Mouse (Mus musculus) lung, postnatal 14 days (tissue): ENCODE results near the gene Arnt.
"Not testable (repeated sequence)": the region's sequence is repeated elsewhere in the genome, so short reads cannot be mapped to it uniquely, and the experiment has no call there.

ENCODE experiments used
- DNase-seq: peaks from one replicate; pipeline ENCODE4 v3.0.0; 2021

Arnt gene

GRCm38 (mm10) chr3:95434136-95434982, at the start of gene Arnt:
TSS of gene Arnt (plus strand) at chr3:95434388.
- peak; percentile 90 for DNase-seq

GRCm38 (mm10) chr3:95385401-95386075, 48.6 kb upstream of the Arnt start:
- no peak for DNase-seq

DNA sequence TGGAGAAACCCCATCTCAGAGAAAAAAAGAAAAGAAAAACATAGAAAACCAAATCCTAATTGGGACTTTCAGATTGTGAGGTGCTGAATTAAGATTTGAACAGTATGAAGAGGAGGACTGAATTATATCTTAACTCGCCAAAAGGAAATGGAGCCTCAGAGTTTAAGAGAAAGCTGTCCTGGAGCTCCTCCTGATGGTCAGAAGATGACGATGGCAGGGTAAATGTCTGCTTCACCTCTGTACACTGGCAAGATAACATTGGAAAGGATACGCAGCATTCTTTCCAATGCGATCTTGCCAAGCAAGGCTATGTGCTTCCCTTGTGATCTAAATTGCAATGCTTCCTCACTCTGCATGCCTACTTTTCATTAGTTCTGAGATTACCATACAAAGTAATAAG, 39.8 kb upstream of the Arnt start:
- peak; percentile 8 for DNase-seq

DNA sequence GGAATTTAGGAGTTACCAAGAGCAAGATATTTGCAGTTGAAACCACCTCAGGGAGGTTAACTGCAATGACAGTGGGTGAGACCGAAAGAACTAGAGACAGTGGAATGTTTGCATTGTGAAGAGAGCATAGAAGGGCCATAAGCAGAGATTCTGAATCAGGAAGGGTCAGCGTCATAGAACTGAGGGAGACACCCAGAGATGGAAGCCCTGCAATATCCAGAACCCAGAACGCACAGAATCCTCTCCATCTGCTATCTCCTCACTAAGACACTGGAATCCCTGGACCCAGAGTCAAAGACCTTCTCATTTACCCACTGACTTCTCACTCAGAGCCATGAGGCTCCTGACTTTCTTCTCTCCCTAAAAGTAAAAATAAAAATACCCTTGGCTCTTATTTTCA, 31.4 kb upstream of the Arnt start, which contains the start of gene 4930558C23Rik:
4930558C23Rik (minus strand) TSS at position 101 of the 400 bp plus-strand sequence.
- DNase-seq, result no peak

- no peak for DNase-seq
Observed at GRCm38 (mm10) chr3:95407728-95408127, 26.5 kb upstream of the Arnt start.

DNA sequence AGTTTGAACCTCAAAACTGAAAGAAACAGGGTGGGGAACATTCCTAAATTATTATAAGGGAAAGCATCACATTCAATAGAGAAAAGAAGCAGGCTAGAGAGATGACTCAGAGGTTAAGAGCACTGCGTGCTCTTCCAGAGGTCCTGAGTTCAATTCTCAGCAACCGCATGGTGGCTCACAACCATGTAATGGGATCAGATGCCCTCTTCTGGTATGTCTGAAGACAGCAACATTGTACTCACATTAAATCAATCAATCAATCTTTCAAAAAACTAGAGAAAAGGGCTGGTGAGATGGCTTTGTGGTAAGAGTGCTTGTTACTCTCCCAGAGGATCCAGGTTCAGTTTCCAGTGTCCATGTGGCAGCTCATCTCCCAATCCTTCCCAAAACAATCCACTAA, 25.3 kb upstream of the Arnt start:
- no peak for DNase-seq

DNA sequence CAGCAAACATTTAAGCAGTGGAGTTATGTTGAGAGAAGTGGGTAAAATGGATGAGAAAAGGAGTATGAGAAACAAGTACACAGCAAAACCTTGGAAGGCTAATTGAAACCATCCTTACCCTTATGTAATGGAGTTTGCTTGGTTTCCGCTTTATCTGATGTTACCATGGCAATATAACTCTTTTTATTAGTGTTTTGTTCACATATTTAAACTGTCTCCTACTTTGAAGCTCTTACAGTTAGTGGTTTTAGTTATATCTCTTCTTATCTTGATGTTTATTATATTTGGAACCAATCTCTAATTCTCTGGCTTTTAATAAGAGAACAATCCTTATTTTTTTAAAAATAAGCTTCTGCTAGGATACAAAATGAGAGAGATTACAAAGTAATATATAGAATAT, 21.9 kb upstream of the Arnt start:
- no peak for DNase-seq

DNA sequence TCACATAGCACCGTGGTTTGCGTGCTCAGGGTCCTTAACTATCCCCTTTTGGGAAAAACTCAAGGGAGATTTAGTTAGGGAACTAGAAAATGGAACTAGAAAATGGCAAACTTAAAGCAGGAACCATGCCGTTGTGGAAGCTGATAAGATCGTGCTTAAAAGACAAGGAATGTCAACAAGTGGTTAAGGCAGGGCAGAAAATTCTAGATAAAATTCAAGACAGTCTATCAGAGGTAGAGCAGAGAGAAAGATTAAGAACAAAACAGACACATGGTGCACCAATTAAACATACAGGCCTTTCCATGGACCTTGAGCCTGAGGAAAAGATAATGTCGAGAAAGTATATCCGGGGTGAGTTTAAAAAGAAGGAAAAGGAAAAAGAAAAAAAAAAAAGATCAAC, 16.3 kb upstream of the Arnt start:
- no peak for DNase-seq

DNA sequence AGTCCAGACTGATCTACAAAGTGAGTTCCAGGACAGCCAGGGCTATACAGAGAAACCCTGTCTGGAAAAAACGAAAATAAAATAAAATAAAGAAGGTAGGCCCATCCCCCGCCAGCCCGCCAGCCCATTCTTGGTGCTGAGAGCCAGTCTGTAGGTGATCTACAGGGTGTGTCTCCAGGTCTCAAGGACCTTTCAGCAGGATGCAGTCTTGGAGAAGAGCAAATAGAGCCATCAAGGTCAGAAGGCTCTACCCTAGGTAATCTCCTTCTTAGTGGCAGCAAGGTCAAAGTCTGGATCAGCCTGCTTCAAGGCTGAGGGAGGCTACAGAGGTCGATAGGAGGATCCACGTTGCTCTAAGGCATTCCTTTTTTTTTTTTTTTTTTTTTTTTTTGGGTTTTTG, 7.7 kb upstream of the Arnt start:
- DNase-seq, result not testable (repeated sequence)

DNA sequence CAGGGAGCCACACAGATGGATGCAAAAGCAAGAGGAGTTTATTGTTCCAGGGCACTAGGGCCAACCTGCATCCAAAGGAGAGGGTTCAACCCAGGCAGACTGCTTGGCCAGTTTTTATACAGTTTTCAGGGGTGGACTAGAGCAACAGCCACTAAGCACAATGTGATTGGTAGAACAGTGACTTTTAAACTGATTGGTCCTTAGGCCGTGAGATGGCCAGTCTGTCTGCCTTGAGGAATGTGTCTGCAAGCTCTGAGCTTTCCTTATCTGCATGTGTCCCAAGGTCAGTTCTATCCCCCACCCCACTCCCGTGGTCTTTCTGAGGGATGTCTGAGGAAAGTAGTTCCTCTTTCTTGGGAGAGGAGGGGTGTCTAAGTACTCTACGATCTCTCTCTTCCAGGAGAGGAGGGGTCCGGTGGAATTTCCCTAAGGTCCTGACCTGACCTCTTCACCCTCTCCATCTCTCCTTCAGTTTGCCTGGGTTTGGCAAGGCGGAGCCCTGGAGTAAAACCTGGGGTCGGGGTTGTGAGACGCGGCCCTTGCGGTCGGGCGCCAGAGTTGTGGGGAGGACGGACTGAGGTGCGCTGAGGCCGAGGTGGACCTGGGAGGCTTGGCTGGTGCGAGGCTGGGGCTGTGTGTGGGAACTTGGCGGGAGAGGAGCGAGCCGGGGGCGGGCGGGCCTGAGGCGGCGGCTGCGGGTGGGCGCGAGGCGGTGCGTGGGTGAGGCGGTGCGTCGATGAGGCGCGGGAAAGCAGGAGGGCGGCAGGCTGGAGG, 6.9 kb upstream of the Arnt start:
- DNase-seq, result not testable (repeated sequence)

DNA sequence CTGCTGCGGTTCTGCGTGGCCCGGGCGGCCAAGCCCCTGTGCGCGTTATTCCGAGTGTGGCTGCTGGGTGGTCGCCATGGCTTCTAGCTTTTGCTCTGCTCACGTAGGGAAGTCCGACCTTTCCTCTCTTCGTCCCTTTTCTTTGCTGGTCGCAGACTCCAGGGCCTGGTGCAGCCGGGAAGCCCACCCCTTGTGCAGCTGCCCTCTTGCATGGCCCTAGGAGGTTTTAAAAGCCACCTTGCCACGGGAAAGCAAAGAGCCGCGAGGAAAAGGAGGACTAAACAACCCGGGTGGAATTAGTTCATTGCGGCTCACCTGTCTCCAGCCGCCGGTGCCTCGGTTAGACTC, 6.3 kb upstream of the Arnt start:
- not testable (repeated sequence) for DNase-seq

DNA sequence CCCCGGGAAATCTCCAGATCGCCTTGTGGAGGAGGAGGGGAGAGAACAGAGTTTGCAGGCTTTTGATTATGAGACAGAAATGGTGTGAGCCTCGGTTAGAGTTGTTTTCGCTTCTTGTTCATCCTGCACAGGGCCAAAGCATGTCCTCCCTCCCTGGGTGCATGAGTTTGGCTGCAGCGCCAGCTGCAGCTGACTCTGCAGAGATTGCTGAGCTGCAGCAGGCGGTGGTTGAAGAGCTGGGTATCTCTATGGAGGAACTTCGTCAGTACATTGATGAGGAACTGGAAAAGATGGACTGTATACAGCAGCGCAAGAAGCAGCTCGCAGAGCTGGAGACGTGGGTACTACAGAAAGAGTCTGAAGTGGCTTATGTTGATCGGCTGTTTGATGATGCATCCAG, 5.8 kb upstream of the Arnt start:
- not testable (repeated sequence) for DNase-seq

GRCm38 (mm10) chr3:95433301-95433915, 780 bp upstream of the Arnt start:
- DNase-seq, result no peak

DNA sequence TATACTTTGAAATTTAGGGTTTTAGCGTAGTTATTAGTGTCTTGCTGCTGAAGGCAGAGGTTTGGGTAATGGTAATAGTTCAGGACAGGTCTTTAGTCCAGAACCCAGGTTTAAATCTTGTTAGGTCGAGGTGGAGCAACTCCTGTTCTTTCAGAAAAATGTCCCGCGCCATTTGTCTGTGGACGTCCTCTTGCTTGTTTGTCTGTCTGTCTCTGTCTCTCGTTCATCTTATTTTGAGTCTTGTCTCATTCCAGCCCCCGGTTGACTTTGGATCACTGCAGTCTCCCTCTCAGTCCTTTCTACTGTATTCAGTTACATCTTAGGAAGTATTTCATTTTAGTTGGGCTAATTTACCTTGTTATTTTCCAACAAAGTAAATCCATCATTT, 789 bp downstream of the Arnt start:
- DNase-seq, result no peak

- no peak for DNase-seq
Observed at GRCm38 (mm10) chr3:95435561-95435960, 1.4 kb downstream of the Arnt start.

DNA sequence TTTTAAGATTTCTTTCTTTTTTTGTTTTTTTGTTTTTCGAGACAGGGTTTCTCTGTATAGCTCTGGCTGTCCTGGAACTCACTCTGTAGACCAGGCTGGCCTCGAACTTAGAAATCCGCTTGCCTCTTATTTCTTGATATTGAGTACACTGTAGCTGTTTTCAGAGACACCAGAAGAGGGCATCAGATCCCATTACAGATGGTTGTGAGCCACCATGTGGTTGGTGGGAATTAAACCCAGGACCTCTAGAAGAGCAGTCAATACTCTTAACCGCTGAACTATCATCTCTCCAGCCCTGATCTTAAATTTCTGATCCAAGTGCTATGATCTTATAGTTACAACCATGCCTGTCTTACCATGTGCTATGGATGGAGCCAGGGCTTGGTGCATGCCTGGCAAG, 4.4 kb downstream of the Arnt start:
- DNase-seq, result not testable (repeated sequence)

GRCm38 (mm10) chr3:95439670-95440069, 5.5 kb downstream of the Arnt start:
- no peak for DNase-seq

GRCm38 (mm10) chr3:95442406-95443117, 8.4 kb downstream of the Arnt start:
- DNase-seq, result no peak

- no peak for DNase-seq
Observed at GRCm38 (mm10) chr3:95445311-95445710, 11.1 kb downstream of the Arnt start.

- peak; percentile 57 for DNase-seq
Observed at GRCm38 (mm10) chr3:95450408-95450807, 16.2 kb downstream of the Arnt start.

GRCm38 (mm10) chr3:95450915-95451314, 16.7 kb downstream of the Arnt start:
- DNase-seq, result no peak

DNA sequence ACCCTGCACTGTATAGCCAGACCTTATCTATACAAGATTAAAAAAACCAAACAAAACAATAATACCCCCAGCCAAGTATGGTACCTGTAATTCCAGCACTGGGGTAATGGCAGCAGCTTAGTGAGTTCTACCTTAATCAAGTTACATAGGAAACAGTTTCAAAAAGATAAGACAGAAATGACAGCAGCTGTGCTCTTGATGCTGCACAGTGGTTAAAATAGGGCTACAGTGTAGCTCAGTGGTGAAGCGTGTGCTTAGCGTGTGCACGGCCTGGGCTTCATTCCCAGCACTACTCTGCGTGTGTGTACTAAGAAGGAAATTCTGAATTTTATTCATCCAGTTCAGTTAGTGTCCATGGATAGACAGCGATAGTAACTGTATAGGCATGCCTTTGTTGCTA, 22.2 kb downstream of the Arnt start:
- DNase-seq, result no peak
